Mouse (Mus musculus): ENCODE data around the gene Dgcr8.

The Dgcr8 gene

DNA sequence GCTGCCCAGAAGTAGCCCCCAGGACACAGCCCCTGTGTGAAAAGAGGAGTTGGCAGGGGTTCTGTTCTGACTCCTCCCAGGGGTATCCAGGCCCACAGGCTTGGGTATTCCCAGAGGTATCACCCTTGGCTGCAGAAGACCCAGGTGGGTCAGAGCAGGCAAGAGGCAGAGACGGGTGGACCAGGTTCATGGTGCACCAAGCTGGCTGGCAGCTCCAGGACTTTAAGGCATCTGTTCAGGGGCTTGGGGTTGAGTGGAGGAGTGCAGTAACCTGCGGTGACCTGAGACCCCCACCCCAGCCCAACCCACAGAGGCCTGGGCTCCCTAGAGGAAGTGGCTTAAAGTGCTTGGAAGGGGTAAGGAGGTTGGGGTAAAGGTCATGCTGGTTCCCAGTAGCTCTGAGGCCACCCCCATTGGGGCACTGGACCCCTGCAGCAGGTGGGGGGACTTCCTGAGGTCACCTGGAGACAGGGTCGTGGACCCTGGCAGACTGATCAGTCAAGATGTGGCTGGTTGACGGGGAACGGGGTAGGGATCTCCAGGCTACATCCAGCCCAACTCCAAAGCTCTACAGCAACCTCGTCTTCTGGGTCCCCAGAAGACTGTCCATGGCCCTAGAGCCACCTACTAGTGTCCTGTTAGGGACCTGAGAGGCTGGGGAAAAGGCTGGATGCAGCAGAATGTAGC is 68.0 kb downstream of the Dgcr8 start:
- CTCF ChIA-PET: no interaction called here

DNA sequence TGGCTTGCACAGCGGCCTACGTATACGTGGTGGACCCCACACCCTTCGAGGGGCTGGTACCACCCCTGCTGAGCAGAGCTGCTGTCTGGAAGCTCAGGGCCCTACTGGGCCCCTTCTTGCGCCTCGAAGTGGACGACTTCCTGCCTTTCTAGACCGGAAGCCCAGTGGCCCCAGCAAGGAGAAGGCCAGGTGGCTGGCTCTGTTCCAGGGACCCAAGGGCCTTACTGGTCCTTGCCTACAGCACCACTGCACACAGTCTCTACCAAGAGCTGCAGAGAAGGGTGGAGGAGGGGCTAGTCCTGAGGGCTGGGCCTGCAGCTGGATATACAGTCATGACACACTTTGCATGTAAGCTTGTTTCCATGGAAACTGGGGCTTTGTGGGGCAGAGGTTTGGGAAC is 69.0 kb downstream of the Dgcr8 start:
- CTCF ChIA-PET: no interaction called here

DNA sequence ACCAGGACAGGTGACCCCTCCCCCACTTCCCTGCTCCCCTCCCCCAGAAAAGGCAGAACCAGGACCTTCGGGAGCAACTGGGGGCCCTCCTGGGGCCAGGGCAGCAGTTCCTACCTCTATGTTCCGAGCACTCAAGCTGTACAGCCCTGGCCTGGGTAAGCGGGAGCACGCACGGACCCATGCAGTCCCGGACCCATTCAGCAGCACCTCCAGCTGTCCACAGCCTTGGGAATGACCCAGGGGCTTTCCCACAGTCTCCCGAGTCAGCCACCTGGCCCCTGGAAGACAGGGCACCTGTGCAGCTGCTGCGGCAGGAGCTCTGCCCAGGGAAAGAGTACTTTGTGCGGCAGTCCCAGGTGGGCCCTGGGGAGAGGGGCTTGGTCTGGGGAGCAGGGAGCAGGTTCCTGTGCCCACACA is 70.5 kb downstream of the Dgcr8 start:
- CTCF ChIA-PET: no interaction called here

DNA sequence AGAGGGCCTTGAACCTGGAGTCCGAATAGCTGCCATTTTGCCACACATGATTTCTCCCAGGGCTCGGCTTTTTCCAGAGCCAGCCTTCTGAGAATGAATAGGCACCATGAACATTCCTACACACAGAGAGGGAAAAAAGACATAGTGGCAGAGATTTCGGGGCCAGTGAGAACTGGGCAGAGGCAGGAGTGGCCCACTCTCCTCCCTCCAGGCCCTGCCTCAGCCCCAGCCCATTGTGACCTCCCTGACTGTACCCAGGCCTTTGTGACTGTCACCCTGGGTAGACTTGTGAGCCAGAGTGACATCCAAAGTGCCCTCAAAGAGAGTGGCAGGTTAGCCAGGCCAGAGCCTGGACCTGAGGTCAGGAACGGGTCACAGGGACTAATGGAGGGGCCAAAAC is 71.5 kb downstream of the Dgcr8 start, which contains the start of gene Ccdc188:
TSS of gene Ccdc188 (plus strand) at position 301 of the 400 bp plus-strand sequence.
- CTCF ChIA-PET: no interaction called here

DNA sequence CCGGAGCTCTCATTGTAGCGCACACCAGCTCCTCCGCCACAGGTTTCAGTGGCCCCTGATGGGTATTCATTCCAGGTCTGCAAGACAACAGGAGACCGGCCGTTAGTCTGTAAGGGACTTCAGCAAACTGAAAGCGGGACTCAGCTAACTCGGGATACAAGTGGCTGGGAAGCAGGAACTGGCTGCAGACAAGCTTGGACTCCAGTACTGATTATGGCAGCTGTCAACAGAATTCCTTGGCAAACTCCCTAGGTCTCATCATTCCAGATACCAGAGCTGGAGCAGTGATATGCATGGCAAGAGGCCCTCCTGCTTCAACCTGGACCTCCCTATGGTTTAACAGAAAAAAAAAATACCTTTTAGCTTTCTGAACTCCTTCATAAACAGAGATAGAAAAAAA is 74.2 kb downstream of the Dgcr8 start:
- CTCF ChIA-PET: no interaction called here

DNA sequence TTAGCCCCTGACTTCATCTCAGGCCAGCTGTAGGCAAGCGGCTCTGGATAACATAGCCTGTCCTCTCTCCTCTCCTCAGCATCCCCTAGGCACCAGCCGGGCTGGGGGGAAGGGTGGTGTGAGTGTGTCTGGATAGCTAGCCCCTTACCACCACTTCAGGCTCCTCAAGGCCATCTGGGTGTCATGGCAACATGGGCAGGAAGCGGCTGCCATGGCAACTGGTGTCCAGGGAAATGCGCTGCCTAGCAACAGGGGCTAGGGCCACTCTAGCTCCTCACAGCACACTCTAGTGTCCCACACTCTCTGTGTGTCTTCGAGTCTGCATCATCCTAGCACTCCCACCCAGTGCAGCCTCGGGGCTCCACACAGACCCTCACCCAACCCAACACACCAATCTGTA is 75.4 kb downstream of the Dgcr8 start:
- CTCF ChIA-PET: no interaction called here

DNA sequence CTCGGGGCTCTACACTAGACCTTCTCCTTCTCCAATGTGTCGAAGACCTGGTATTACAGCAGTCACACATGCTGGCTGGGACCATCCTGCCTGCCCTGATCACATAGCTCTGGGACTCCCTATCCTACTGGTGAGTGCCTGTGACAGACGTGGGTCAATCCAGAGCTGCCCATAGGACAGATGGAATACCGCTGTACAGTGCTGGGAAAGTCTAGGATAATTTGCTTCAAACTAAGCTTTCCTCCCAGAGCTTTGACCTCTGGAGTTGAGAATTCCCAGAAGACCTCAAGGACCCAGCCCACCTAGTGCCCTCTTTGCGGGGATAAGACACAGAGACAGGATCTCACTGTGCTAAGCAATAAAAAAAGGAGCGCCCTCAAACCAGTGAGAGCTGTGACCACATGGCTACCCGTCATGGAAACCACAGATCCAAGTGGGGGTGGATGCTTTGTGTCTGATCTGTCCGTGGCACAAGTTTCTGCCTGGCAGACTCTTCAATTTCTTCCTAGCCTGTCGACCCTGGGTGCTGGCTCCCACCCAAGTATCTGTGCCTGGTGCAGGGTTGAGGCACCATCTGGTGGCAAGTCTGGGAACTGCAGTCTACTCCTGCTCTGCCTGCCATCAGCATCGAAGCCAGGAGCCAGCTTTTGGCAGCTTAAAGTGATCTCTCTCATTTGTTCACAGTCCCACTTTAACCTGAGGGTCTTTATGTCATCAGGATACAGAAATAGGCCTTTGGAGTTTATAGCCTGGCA is 77.5 kb downstream of the Dgcr8 start:
- CTCF ChIA-PET: interaction anchor here (0.5 to 0.6 kb wide), 2 partner anchors 9 to 65 kb away, joined by 3 to 7 read pairs; no protein-coding TSS in a partner anchor

DNA sequence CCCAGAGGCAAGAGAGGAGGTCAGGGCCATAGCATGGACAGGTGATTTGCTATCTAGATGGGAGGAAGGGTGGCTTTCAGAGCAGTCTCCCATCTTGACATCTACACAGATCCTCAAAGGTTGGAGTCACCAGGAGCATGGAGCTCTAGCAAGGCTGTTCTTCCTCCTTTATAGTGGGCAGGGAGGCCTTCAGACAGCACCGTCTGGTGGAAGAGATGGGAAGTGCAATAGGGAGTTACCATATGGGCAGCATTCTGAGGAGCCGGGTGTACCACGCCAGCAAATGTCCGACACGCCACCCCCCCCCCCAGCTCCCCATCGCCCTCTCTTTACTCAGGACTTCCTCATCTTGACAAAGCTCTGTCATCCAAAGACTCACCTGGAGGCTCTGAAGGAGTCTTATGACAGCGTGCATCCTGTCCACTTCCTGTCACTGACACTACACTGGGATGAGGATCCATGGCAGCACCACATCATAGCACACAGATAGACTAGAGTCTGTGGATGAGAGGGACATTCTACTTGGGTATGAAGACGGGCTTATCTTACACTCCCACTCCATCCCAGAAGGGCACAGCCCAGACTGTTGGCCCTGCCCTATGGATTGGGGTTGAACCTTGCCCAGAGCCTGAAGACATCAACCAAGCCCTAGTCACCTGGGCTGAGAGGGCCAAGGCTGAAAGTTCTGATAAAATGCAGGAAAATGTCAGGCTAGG is 78.2 kb downstream of the Dgcr8 start:
- CTCF ChIA-PET: no interaction called here
